Mouse (Mus musculus) left cerebral cortex, postnatal 36 days (tissue): Measurements from ENCODE around the gene Sec24b. TPM values are rescaled to one million over a fixed set of nuclear protein-coding genes. Genes with fewer than 3 reads are reported as not detected.

Experiments
- DNase-seq, 2 experiments: peaks; one replicate each; pipeline ENCODE4 v3.0.0; 2021 to 2022; ENCODE audit warnings: low spot score in 2 of 2, mixed read lengths in 1 of 2
- intact Hi-C: fragments of 180-260 bp; cut with DNase I; formaldehyde crosslinking; loops from one replicate; pipeline ENCODE4 v1.15.1; 2025
- total RNA-seq, 2 experiments: library from RNA; stranded (reverse); gene quantifications; 2 replicates each; pipeline ENCODE4 v1.2.3; 2021

Sec24b gene
- total RNA-seq, 2 experiments from 2014 or later: 49.2 to 62.3 TPM

DNA sequence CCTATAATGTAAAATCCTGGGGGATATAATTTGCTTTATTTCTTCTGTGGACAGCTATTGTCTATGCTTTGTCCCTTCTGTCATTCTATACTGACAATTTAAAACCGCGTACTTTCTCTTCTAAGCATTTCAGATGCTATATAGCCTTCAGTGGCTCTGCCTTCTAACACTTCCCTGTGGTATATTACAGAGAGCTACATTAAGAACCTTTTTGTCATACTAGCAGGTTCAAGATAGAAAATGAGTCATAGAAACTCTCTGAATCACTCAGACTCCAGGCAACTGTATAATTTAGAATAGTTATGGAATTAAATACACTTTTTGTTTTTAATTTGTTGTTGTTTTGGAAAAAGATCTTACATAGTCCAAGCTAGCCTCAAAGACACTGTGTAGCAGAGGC, 120.6 kb downstream of the Sec24b start:
- intact Hi-C loops: no loop called here
- no peak for DNase-seq

DNA sequence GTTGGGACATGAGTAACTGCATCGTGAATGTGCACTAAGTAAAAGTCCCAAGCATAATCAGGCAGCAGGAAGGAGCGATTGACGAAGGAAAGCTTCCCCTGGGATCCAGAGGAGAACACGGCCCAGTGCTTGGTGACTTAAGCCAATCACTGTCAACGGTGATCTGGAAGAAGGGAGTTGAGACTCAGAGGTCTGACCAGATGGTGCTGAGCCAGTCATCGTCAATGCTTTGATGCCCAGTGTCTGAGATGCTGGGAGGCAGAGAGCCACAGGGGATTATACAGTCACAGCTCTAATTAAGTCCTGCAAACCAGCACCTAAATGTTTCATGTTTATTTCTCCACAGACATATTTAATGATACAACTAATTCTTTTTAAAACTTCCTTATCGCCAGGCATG, 122.3 kb downstream of the Sec24b start:
- intact Hi-C loops: no loop called here
- DNase-seq: no peak

DNA sequence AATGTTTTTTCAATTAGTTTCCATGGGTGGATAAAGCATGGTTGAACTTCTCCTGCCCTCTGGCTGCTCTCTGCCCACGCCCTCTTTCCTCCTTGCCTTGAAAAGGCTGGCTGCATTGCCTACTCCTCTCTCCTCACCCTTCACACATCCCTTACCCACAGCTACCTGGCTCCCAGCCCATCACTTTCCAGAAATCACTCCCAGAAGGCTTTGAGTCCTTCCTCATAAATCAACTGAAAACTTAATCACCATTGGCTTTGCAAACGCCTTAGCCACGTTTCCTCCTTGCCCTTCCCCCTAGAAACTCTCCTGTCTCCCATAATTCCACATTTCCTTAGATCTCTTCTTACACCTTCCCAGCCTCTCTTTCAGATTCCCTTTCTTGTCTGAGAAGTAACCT, 123.5 kb downstream of the Sec24b start:
- DNase-seq: no peak
- intact Hi-C loops: no loop called here

DNA sequence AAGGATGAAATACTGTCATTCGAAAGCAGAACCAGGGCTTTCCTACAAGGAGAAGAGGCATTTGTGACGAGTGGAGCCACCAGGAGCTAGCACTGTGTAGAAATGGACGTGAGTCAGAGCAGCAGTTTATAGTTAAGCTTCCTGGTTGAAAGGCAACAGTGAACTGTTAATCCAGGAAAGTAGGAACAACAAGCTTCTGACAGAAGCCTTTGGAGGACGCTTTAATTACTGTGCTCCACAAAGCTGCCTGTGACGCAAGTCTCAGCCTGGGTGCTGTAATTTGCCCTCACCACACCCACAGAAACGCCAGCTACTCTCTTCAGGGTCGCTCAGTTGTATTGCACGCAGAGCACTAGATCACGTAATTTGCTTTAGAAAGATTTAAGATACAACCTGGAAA, 124.8 kb downstream of the Sec24b start:
- intact Hi-C loops: no loop called here
- DNase-seq: no peak

Other genes with a start within 250 kb of the Sec24b start
- under 1 TPM; 0.76 to 0.97 TPM for gene Rrh, start 239.0 kb downstream of the Sec24b start, total RNA-seq
- 10 to 100 TPM; 40.5 to 46.1 TPM for gene Gar1, start 230.2 kb downstream of the Sec24b start, total RNA-seq
- gene Cfi, start 225.7 kb downstream of the Sec24b start, total RNA-seq: not detected
- gene Pla2g12a, start 182.9 kb downstream of the Sec24b start, total RNA-seq: 10 to 100 TPM; 16.1 to 17.6 TPM
- 1 to 10 TPM; 4.1 TPM for gene Casp6, start 160.1 kb downstream of the Sec24b start, total RNA-seq
- gene Mcub, start 91.3 kb downstream of the Sec24b start, total RNA-seq: 1 to 10 TPM; 1.2 to 2.9 TPM
- gene Col25a1, start 69.9 kb upstream of the Sec24b start, total RNA-seq: 10 to 100 TPM; 40.2 to 46.7 TPM